Mouse (Mus musculus) ovary, postnatal 36 days (tissue): ENCODE data around the gene Uba3.

ENCODE experiments used
- DNase-seq: peaks from one replicate; pipeline ENCODE4 v3.0.0; 2022; ENCODE audit warnings: low spot score, mixed read lengths

Uba3 gene

GRCm38 (mm10) chr6:97205439-97205885, at the start of gene Uba3:
Gene Uba3 (minus strand): TSS chr6:97205647.
- peak; percentile 100 for DNase-seq

GRCm38 (mm10) chr6:97252711-97253221, 47.3 kb upstream of the Uba3 start, which contains the start of gene Lmod3:
Gene Lmod3 (minus strand): TSS chr6:97252759.
- DNase-seq = no peak

GRCm38 (mm10) chr6:97252086-97252485, 46.6 kb upstream of the Uba3 start:
- no peak for DNase-seq

GRCm38 (mm10) chr6:97250966-97251365, 45.5 kb upstream of the Uba3 start:
- DNase-seq = peak; percentile 29

GRCm38 (mm10) chr6:97245200-97245599, 39.8 kb upstream of the Uba3 start:
- no peak for DNase-seq

GRCm38 (mm10) chr6:97242522-97242921, 37.1 kb upstream of the Uba3 start:
- no peak for DNase-seq

GRCm38 (mm10) chr6:97240092-97240491, 34.6 kb upstream of the Uba3 start:
- DNase-seq = no peak

- no peak for DNase-seq
Observed at GRCm38 (mm10) chr6:97239360-97239759, 33.9 kb upstream of the Uba3 start.

- no peak for DNase-seq
Observed at GRCm38 (mm10) chr6:97236088-97236487, 30.6 kb upstream of the Uba3 start.

GRCm38 (mm10) chr6:97234911-97235668, 29.6 kb upstream of the Uba3 start:
- DNase-seq = no peak

GRCm38 (mm10) chr6:97227067-97227847, 21.8 kb upstream of the Uba3 start:
- DNase-seq = no peak

GRCm38 (mm10) chr6:97226083-97226491, 20.6 kb upstream of the Uba3 start:
- DNase-seq = no peak

- no peak for DNase-seq
Observed at GRCm38 (mm10) chr6:97224505-97224904, 19.1 kb upstream of the Uba3 start.

GRCm38 (mm10) chr6:97223566-97223965, 18.1 kb upstream of the Uba3 start:
- no peak for DNase-seq

GRCm38 (mm10) chr6:97222931-97223467, 17.6 kb upstream of the Uba3 start:
- DNase-seq = no peak

GRCm38 (mm10) chr6:97222321-97222720, 16.9 kb upstream of the Uba3 start:
- no peak for DNase-seq

GRCm38 (mm10) chr6:97221205-97222025, 16.0 kb upstream of the Uba3 start:
- DNase-seq = no peak

- no peak for DNase-seq
Observed at GRCm38 (mm10) chr6:97220672-97221071, 15.2 kb upstream of the Uba3 start.

- DNase-seq = no peak
Observed at GRCm38 (mm10) chr6:97216154-97216821, 10.8 kb upstream of the Uba3 start.

- peak; percentile 23 for DNase-seq
Observed at GRCm38 (mm10) chr6:97211981-97212380, 6.5 kb upstream of the Uba3 start.

- DNase-seq = no peak
Observed at GRCm38 (mm10) chr6:97210962-97211601, 5.6 kb upstream of the Uba3 start.
